Mouse (Mus musculus): ENCODE measurements at regions not wholly inside any gene's neighbourhood (a gene's known extent, or its start where the extent isn't known, plus 50 kb on each side); places are given as distances from the start of the nearest gene placed in this dataset.

DNA sequence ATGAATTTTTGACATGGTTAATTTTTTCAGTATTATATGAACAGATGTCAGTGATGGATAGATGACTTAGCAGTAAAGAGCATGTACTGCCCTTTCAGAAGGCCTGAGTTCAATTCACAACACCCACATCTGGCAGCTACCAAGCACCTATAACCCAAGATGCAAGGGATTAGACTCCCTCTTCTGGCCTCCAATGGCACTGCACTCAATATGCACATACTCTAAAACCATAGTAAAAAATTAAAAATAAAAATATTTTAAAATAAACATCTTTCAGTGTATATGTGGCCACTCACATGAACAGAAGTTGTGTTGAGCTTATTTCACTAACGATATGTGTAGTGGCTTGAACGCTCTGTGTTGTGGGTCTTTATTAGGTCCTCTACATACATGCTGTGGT is 152.4 kb downstream of the Hs3st3b1 start:
- no peak overlapping the region for H3K4me2 ChIP-seq
- no peaks in the 10 kb centered on the region for H3K36me3 ChIP-seq (ENCODE audit: control insufficient read depth, insufficient read depth, low read length)
- ATAC-seq (ENCODE audit: low FRiP score) (no peak), DNase-seq (ENCODE audit: low spot score, missing footprints) (no peak)
- no peak overlapping the region for H3K27ac ChIP-seq (ENCODE audit: low read depth, low read length)
- no peak overlapping the region for H3K4me3 ChIP-seq (ENCODE audit: low read depth, low read length)
- 99% methylated on average over 2 of the region's 2 CpGs for WGBS
- no peaks in the 10 kb centered on the region for H3K4me1 ChIP-seq (ENCODE audit: control insufficient read depth, insufficient read depth, low read length)
- H3K27me3 ChIP-seq (ENCODE audit: control insufficient read depth, insufficient read depth, low read length): no peaks in the 10 kb centered on the region
- no peaks in the 10 kb centered on the region; the same call in 1 of the 2 replicates for H3K9me3 ChIP-seq (ENCODE audit: control insufficient read depth, low read length)
- H3K9ac ChIP-seq (ENCODE audit: low read length): no peak overlapping the region

DNA sequence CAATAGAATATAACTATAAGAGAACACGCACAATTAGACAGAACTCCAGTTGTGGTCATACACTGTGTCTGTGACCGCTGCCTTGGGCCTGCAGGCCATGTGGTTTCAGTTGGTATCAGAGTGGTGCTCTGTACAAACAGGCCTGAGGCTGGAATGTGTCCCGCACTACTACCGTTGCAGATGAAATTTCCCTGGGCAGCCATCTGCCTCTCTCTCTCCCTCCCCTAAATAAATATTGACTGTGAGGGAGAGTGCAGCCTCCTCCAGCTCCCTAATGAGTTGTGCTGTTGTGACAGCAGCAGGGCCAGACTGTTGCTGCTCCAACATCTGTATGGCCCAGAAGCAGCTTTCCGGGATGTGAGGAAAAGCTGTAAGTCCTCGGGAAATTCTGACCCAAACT is 146.7 kb downstream of the Hs3st3b1 start:
- Histone ChIP-seq H3K27ac (ENCODE audit: low read depth, low read length) (no peak overlapping the region), H3K4me3 (ENCODE audit: low read depth, low read length) (no peak overlapping the region), H3K4me1 (ENCODE audit: control insufficient read depth, insufficient read depth, low read length) (no peaks in the 10 kb centered on the region), H3K4me2 (no peak overlapping the region; the same call in 1 of the 2 replicates), H3K36me3 (ENCODE audit: control insufficient read depth, insufficient read depth, low read length) (no peaks in the 10 kb centered on the region), H3K9ac (ENCODE audit: low read length) (no peak overlapping the region), H3K27me3 (ENCODE audit: control insufficient read depth, insufficient read depth, low read length) (no peaks in the 10 kb centered on the region), H3K9me3 (ENCODE audit: control insufficient read depth, low read length) (no peaks in the 10 kb centered on the region)
- DNase-seq (ENCODE audit: low spot score, missing footprints) (no peak), ATAC-seq (ENCODE audit: low FRiP score) (peak; percentile 69; the same call in 1 of the 2 replicates)
- 74% methylated on average over 6 of the region's 6 CpGs for WGBS

DNA sequence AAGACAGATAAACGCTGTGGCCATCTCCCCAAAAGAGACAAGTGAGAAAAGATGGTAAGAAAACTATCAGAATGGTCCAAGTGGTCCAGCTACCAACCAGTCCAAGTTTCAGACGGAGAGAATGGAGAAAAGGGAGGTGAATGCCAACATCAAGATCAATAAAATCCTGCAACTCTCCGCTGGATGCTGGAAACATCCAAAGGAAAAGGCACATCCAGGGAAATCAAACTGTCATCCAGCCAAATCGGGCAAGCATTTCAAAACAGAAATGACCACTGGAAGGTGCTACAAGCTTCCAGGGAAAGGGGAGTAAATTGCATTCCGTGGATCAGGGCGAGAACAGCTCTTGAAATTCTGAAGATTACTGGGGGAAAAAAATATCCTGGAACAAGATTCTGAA is 142.7 kb downstream of the Hs3st3b1 start:
- no peak overlapping the region for H3K27ac ChIP-seq (ENCODE audit: low read depth, low read length)
- WGBS: 83% methylated on average over 6 of the region's 6 CpGs
- no peak overlapping the region for H3K4me2 ChIP-seq
- H3K9me3 ChIP-seq (ENCODE audit: control insufficient read depth, low read length): no peaks in the 10 kb centered on the region
- H3K4me1 ChIP-seq (ENCODE audit: control insufficient read depth, insufficient read depth, low read length): no peaks in the 10 kb centered on the region
- no peak overlapping the region for H3K4me3 ChIP-seq (ENCODE audit: low read depth, low read length)
- no peak for DNase-seq (ENCODE audit: low spot score, missing footprints)
- no peaks in the 10 kb centered on the region for H3K36me3 ChIP-seq (ENCODE audit: control insufficient read depth, insufficient read depth, low read length)
- H3K27me3 ChIP-seq (ENCODE audit: control insufficient read depth, insufficient read depth, low read length): no peaks in the 10 kb centered on the region
- no peak overlapping the region for H3K9ac ChIP-seq (ENCODE audit: low read length)
- no peak for ATAC-seq (ENCODE audit: low FRiP score)

DNA sequence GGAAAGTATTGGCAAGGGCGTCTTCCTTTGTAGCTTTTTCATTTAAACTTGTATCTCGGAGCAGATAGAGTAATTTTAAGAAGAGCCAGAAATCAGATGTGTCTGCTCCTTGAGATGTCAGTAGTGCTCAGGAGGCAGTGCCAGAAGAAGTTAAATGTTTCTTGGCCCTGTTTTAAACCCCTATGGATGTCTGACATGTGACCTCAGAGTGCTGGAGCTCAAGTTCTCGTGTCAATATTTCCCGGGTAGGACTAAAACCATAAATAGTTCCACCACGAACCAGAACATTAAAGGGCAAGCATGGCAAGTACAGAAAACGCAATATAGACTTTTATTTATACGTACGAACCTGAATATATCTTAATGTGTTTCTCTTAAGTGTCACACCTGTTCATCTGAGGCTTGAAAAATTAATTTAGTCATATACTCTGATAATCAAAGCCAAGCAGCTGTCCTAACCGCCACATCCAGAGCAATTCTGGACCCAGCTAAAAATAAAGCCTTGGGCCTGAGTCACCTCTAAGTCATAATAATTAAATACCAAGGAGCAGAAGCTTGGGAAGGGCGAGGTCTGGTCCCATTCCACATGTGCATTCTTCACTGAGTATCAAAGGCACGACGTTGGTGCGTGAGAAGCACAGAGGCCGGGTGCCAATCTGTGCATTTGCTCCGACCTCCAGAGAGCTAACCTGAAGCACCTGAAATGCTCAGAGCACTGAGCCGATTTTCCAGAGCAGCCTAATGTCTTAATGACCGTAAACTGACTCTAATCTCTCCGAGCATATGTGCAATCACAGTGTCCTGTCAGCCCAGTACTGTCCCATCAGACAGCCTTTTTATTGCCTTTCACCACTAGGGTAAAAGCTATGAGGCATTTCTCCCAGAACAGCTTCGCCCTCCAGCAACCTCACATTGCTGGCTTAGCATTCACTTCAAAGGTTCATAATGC is 139.8 kb downstream of the Hs3st3b1 start:
- H3K9ac ChIP-seq (ENCODE audit: low read length): no peak overlapping the region
- DNase-seq (ENCODE audit: low spot score, missing footprints) (no peak), ATAC-seq (ENCODE audit: low FRiP score) (no peak)
- H3K4me2 ChIP-seq: no peak overlapping the region
- no peaks in the 10 kb centered on the region for H3K9me3 ChIP-seq (ENCODE audit: control insufficient read depth, low read length)
- 0 out of 2 replicates have a peak, but pooled peaks cover 2% of the 10 kb centered on the region for H3K4me1 ChIP-seq (ENCODE audit: control insufficient read depth, insufficient read depth, low read length)
- 84% methylated on average over 19 of the region's 19 CpGs for WGBS
- no peak overlapping the region for H3K27ac ChIP-seq (ENCODE audit: low read depth, low read length)
- H3K36me3 ChIP-seq (ENCODE audit: control insufficient read depth, insufficient read depth, low read length): no peaks in the 10 kb centered on the region
- no peak overlapping the region for H3K4me3 ChIP-seq (ENCODE audit: low read depth, low read length)
- H3K27me3 ChIP-seq (ENCODE audit: control insufficient read depth, insufficient read depth, low read length): no peaks in the 10 kb centered on the region

DNA sequence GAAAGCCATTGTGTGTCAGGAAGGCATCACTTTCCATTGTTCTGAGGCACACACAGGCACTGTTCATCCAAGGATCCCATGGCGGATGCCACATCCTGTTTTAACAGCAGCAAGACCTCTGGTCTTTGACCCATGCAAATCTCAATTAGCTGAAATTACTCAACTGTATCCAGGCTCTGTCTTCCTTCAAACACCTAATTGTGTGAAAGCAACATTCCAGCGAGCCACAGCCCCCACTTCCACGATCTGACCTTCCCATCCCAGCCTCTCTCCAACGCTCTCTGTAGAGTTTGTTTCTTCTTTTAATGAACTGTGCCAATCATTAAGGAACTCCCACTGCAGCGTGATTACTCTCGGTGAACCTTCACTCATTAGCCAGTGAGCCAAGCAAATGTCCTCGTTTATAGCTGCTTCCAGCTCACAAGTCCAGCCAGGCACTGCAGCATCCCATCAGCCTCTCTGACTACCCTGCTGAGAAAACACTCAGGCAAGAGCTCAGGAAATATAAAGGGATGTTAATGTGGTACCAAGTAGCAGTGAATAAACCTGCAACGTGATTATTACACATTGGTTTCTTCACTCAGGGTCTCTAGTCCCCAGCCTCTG is 136.7 kb downstream of the Hs3st3b1 start:
- no peak overlapping the region for H3K27ac ChIP-seq (ENCODE audit: low read depth, low read length)
- H3K4me3 ChIP-seq (ENCODE audit: low read depth, low read length): no peak overlapping the region
- no peaks in the 10 kb centered on the region for H3K36me3 ChIP-seq (ENCODE audit: control insufficient read depth, insufficient read depth, low read length)
- H3K4me1 ChIP-seq (ENCODE audit: control insufficient read depth, insufficient read depth, low read length): peaks cover 8% of the 10 kb centered on the region; the same call in 1 of the 2 replicates
- H3K9ac ChIP-seq (ENCODE audit: low read length): no peak overlapping the region
- no peak for ATAC-seq (ENCODE audit: low FRiP score)
- DNase-seq (ENCODE audit: low spot score, missing footprints): no peak
- H3K27me3 ChIP-seq (ENCODE audit: control insufficient read depth, insufficient read depth, low read length): no peaks in the 10 kb centered on the region
- 15% methylated on average over 8 of the region's 8 CpGs for WGBS
- no peaks in the 10 kb centered on the region for H3K9me3 ChIP-seq (ENCODE audit: control insufficient read depth, low read length)
- no peak overlapping the region for H3K4me2 ChIP-seq

DNA sequence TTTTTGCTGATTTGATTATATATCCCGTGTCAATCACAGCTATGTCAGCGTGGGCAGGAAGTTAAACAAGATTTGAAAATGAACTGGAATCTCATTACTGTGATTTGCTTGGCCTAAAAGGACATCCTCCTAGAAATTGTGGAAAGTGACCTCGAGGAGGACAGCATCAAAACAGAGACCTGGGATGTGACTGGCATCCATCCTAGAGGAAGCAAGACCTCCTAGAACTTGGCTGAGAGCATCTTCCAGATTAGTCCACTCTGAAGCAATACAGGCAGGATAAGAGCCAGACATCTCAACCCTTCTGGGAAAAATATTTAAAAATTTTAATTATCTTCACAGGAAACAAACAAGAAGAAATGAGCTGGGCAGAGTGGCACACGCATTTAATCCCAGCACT is 136.1 kb downstream of the Hs3st3b1 start:
- H3K27ac ChIP-seq (ENCODE audit: low read depth, low read length): no peak overlapping the region
- peaks cover 8% of the 10 kb centered on the region; the same call in 1 of the 2 replicates for H3K4me1 ChIP-seq (ENCODE audit: control insufficient read depth, insufficient read depth, low read length)
- H3K9ac ChIP-seq (ENCODE audit: low read length): no peak overlapping the region
- no peak for ATAC-seq (ENCODE audit: low FRiP score)
- DNase-seq (ENCODE audit: low spot score, missing footprints): no peak
- H3K36me3 ChIP-seq (ENCODE audit: control insufficient read depth, insufficient read depth, low read length): no peaks in the 10 kb centered on the region
- no peak overlapping the region for H3K4me3 ChIP-seq (ENCODE audit: low read depth, low read length)
- WGBS: 71% methylated on average over 4 of the region's 4 CpGs
- no peaks in the 10 kb centered on the region for H3K27me3 ChIP-seq (ENCODE audit: control insufficient read depth, insufficient read depth, low read length)
- no peak overlapping the region for H3K4me2 ChIP-seq
- no peaks in the 10 kb centered on the region for H3K9me3 ChIP-seq (ENCODE audit: control insufficient read depth, low read length)

DNA sequence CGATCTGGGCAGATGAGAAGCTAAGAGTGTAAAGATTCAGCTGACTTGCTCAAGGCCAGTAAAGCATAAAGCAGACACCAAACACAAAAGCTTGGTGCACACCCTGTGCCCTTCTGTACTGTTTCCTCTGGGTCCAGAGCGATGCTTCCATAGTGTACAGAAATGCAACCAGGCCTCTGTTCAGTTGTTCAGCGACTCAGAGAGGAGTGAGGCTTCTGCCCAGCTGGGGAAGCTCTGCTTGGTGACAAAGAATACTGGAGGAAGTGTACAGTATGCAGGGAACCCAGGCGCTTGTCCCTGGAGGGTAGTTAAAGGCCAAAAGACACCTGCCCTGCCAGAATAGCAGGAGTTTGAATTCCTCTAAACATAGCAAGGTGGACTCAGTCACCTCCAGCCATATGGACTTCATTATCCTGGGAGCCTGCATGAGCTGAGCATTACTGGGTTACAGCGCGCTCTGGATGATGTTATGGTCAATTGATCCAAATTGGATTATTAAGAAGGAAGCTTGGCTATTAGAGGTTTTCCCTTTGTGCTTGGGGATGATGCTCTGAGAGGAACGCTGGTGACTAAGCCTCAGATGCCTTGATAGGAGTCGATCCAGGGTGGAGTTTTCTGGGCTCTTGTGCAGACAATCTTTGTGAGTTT is 132.5 kb downstream of the Hs3st3b1 start:
- no peak overlapping the region for H3K4me3 ChIP-seq (ENCODE audit: low read depth, low read length)
- H3K36me3 ChIP-seq (ENCODE audit: control insufficient read depth, insufficient read depth, low read length): no peaks in the 10 kb centered on the region
- H3K9ac ChIP-seq (ENCODE audit: low read length): no peak overlapping the region
- H3K9me3 ChIP-seq (ENCODE audit: control insufficient read depth, low read length): no peaks in the 10 kb centered on the region
- no peak overlapping the region for H3K4me2 ChIP-seq
- peaks cover 8% of the 10 kb centered on the region; the same call in 1 of the 2 replicates for H3K4me1 ChIP-seq (ENCODE audit: control insufficient read depth, insufficient read depth, low read length)
- DNase-seq (ENCODE audit: low spot score, missing footprints) (no peak), ATAC-seq (ENCODE audit: low FRiP score) (no peak)
- no peaks in the 10 kb centered on the region for H3K27me3 ChIP-seq (ENCODE audit: control insufficient read depth, insufficient read depth, low read length)
- H3K27ac ChIP-seq (ENCODE audit: low read depth, low read length): no peak overlapping the region
- whole genome bisulfite sequencing: 54% methylated on average over 8 of the region's 8 CpGs

GRCm38 (mm10) chr11:63791004-63791862 is 130.9 kb downstream of the Hs3st3b1 start:
- H3K4me2 ChIP-seq: no peak overlapping the region
- 63% methylated on average over 13 of the region's 13 CpGs for WGBS
- ATAC-seq (ENCODE audit: low FRiP score): no peak
- no peaks in the 10 kb centered on the region for H3K9me3 ChIP-seq (ENCODE audit: control insufficient read depth, low read length)
- no peak overlapping the region for H3K9ac ChIP-seq (ENCODE audit: low read length)
- no peak overlapping the region for H3K27ac ChIP-seq (ENCODE audit: low read depth, low read length)
- H3K4me1 ChIP-seq (ENCODE audit: control insufficient read depth, insufficient read depth, low read length): peaks cover 6% of the 10 kb centered on the region; the same call in 1 of the 2 replicates
- no peaks in the 10 kb centered on the region for H3K36me3 ChIP-seq (ENCODE audit: control insufficient read depth, insufficient read depth, low read length)
- H3K27me3 ChIP-seq (ENCODE audit: control insufficient read depth, insufficient read depth, low read length): no peaks in the 10 kb centered on the region
- H3K4me3 ChIP-seq (ENCODE audit: low read depth, low read length): no peak overlapping the region
- DNase-seq (ENCODE audit: low spot score, missing footprints): no peak
